Mouse (Mus musculus) adrenal gland, adult 2 months (tissue): ENCODE data around the gene B020031M17Rik. TPM values are rescaled to one million over a fixed set of nuclear protein-coding genes. Genes with fewer than 3 reads are reported as not detected.
"Not testable (repeated sequence)": the region's sequence is repeated elsewhere in the genome, so short reads cannot be mapped to it uniquely, and the experiment has no call there.

Experiments used
- DNase-seq: peaks from one replicate; pipeline ENCODE4 v3.0.0; 2021
- long read RNA-seq: library from polyadenylated mRNA; stranded (forward); transcript quantifications from one replicate; pipeline ENCODE4 v2.0.0, GENCODE M21; 2021
- polyA plus RNA-seq: library from polyadenylated mRNA; depleted of rRNA; stranded (reverse); fragments of >200 nt; gene quantifications from 2 replicates; pipeline ENCODE4 v1.2.3, GENCODE M21; 2012; rRNA removed
- total RNA-seq, 2 experiments: library from RNA; stranded (reverse); gene quantifications; 2 replicates each; pipeline ENCODE4 v1.2.3; 2021

Gene B020031M17Rik
- total RNA-seq: not detected
- not detected in 2 replicates for polyA plus RNA-seq
- long read RNA-seq: 0 reads

- DNase-seq: not testable (repeated sequence)
Measured at GRCm38 (mm10) chr13:119950706-119951105, at the start of gene B020031M17Rik. Gene B020031M17Rik, minus strand, starts transcription at chr13:119950806.

DNA sequence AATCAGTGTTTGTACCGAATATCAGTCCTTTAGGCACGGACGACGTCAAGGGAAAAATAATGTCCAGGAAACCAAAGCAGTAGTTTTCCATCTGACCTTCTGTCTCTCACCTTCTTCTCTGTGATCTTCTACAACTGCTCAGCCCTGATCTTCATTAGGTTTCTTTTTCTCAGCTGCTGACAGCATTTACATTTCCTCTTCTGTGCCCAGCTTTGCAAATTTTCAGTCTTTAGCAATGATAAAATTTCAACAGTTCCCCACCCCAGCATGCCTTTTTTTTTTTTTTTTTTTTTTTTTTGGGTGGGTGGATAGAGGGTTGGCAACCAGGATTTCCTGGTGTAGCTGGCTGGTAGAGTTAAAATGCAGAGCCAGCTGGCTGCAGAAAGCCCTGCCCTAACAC is 48.6 kb upstream of the B020031M17Rik start:
- DNase-seq: not testable (repeated sequence)

DNA sequence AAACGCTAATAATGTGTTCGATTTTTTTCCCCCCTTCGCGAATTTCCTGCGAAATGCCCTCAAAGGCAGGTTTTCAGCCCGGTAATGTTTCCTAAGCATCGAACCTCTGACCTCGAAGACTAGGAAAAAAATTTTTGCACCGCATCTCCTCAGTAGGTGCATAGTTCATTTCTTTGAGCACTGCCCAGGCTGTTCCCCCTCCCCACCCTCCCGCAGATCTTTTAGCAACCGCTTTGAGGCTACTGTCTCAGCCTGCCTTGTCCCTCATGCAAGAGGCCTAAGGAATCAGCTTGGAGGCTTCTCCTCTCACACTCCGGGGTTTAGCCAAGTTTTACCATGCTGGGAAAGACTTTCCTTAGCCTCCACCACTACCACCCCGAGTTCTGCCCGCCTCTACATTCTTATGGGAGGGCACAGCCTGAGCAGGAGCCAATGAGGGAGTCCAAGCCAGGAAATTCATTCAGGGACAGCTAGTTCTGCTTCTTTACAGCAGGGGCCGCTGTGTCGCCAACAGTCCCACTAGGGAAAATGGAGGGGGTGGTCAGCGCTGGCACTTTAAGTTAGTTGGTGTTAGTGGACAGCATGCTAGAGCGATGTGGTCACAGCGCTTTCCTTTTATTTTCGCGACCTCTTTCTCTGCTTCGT is 48.0 kb upstream of the B020031M17Rik start:
- not testable (repeated sequence) for DNase-seq

DNA sequence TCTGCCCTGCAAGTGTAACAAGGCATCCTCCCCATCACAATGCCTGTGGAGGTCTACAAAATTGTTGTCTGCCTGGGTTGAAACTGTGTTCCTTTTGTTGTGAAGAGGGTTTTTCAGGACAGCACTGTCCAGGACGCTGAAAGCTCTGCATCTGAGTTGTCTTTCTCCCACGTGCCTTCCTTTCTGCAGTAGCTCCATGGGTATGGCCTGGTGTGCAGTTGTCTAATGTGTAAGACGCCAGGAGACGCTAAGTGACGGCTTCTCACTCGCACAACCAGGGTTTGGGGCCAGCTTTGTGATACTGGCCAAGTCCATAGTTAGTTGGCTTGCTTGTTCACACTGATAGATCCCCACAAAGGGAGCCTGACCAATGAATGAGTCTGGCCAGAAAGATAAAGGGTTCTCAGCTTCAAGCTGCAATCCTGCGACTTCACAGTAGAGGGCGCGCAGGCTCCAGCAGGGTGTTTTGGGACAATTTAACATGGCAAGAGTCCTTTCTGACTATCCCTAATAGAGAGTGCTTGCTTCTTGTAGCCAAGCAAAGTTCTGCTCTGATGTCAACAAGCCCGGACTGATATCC is 41.4 kb upstream of the B020031M17Rik start:
- not testable (repeated sequence) for DNase-seq

- DNase-seq: not testable (repeated sequence)
Measured at GRCm38 (mm10) chr13:119991264-119991663, 40.7 kb upstream of the B020031M17Rik start.

- not testable (repeated sequence) for DNase-seq
Measured at GRCm38 (mm10) chr13:119969163-119969562, 18.6 kb upstream of the B020031M17Rik start.

- DNase-seq: not testable (repeated sequence)
Measured at GRCm38 (mm10) chr13:119968193-119968592, 17.6 kb upstream of the B020031M17Rik start.

- DNase-seq: peak; percentile 33
Measured at GRCm38 (mm10) chr13:119965968-119966367, 15.4 kb upstream of the B020031M17Rik start.

- peak; percentile 15 for DNase-seq
Measured at GRCm38 (mm10) chr13:119965302-119965952, 14.8 kb upstream of the B020031M17Rik start.

DNA sequence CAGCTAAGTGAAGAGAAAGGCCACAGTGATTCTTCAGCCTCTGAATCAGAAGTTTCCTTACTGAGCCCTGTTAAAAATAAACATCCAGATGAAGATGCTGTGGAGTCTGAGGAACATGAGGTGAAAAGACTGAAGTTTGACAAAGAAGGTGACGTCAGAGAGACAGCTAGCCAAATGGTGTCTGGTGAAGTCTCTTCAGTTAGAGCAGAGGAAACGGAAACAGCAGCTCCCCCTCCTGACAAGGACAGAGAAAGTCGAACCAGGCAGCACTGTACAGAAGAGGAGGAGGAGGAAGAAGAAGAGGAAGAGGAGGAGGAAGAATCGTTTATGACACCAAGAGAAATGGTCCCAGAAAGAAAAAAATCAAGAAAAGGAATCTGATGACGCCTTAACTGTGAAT is 12.2 kb upstream of the B020031M17Rik start:
- DNase-seq: not testable (repeated sequence)

DNA sequence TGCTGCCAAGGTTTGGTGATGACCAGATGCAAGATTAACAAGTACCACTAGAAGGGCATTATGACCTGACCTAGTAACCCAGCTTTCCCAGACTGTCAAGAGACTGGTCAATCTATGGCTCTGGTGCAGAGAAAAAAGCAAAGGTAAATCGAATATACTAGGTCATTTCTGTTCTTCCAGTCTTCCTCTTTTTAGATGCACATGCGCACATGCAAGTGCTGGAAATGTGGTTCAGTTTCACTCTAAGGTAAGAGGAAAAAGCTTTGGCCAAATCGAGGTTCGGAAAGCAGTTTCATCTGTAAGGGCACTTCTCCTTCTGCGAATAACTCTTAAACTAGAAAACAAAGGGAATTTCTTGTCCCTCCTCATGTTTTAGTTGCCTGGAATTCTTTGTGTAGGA is 5.0 kb upstream of the B020031M17Rik start:
- not testable (repeated sequence) for DNase-seq

DNA sequence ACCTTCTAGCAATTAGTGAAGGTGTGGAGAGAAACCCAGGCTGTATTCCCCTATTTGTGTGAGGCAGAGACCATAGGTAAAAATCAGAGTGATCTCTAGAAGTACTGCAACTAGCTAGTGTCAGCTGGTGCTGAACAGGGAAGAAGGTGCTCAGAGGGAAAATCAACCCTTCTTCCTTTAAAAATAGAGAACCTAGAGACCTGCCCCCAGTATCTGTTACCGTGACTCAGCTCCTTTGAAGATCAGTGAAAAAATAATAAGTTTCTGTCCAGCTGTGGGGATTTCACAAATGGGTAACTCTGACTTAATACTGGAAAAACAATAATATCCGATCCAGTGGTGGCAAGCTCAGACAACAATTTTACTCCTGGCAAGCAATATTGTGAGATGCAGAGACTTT is 4.5 kb upstream of the B020031M17Rik start:
- not testable (repeated sequence) for DNase-seq

GRCm38 (mm10) chr13:119929172-119929571 is 21.4 kb downstream of the B020031M17Rik start, which contains the start of gene Gm21761:
Gene Gm21761, minus strand, starts transcription at chr13:119929272.
- DNase-seq: not testable (repeated sequence)

DNA sequence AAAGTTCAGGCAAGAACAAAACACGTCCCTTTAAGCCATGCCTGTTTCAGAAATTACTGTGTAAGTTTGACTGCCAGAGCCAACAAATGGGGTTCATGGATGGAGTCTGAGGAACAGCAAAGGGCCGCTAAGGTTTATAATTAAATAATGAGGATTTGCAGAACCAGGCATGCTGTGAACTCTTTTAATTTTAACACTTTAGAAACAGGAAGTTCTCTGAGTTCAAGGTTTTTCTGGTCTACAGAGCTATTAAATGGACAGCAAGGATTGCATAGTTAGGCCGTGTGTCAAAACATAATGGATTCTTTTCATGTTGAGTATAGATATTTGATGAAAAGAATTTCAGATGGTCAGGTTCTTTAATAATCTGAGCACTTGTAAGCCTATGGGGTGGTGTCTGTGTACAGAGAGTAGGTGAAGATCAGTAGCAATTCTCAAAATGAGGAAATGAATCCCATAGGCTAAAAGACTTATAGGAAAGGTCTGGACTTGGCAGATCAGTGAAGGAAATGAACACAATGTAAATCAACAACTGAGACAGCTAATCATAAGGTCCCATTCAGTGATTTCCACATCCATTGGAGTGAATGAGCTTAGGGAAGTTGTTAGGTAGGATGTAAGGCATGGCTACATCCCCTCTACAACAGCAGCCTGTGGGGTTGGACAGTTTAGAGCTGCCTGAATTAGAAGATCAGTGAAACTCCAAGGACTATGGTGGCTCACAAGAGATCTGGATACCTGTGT is 25.8 kb downstream of the B020031M17Rik start:
- DNase-seq: not testable (repeated sequence)

DNA sequence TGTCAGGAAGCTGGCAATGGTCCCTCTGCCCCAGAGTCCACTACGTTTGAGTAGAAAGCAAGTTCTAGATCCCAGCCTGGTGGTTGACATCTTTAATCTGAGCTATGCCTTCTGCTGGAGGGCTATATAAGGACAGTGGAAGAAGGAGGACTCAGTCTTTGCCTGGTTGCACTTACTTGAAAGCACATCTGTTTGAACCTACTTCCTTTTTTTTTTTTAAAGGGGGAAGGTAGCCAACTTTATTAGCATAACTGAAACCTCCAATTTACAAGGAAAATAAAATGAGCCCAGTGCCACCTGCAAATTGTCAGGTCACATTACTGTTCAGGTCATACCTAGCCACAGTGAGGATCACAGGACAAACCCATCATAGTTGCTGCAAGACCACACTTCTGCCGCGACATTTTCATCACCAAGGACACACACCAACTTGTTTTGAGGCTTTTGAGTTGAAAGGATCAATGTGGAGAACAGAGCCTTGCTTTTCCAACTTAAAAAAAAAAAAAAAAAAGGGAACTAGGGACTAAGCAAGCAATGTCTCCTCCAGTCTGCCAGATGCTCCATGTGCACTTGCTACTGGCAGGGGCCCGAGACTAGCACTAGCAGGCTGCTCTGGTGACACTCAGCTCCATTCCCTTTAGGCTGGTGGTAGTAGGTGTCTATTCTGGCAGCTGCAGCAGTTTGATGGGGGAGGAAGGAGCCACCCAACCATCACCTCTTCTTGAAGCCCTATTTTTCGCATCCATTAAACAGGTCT is 33.5 kb downstream of the B020031M17Rik start:
- not testable (repeated sequence) for DNase-seq

DNA sequence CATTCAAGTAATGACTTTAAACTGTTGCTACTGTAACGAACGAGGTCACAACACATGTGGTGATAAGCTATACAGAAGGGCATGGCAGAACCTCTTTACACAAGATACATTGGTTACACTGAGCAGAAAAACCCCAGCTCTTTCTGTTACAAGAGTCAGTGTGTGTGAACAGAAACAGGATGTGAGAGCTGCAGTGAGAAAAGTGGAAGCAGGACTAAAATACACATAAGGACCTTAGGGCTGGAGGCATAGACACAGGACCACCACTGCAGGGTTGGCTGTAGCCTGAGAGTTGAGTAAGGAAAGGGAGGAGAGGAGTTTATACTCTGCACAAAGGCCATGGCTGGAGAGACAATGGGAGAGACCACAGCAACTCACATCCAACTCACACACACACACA is 34.2 kb downstream of the B020031M17Rik start:
- not testable (repeated sequence) for DNase-seq

Other genes starting within 250 kb of the B020031M17Rik start
- 1 to 10 TPM; 1.8 to 2.4 TPM for gene Nim1k, start 194.9 kb downstream of the B020031M17Rik start, total RNA-seq
- 2.1 and 2.7 TPM in 2 replicates for gene Nim1k, start 194.9 kb downstream of the B020031M17Rik start, polyA plus RNA-seq
- gene Zfp131, start 159.9 kb downstream of the B020031M17Rik start, total RNA-seq: 10 to 100 TPM; 30.3 to 39.3 TPM
- 24.7 and 27.3 TPM in 2 replicates for gene Zfp131, start 159.9 kb downstream of the B020031M17Rik start, polyA plus RNA-seq
- gene AF067063, start 120.6 kb downstream of the B020031M17Rik start, total RNA-seq: not detected
- not detected in 2 replicates for gene AF067063, start 120.6 kb downstream of the B020031M17Rik start, polyA plus RNA-seq
- gene D13Ertd608e, start 114.8 kb downstream of the B020031M17Rik start, total RNA-seq: not detected
- gene D13Ertd608e, start 114.8 kb downstream of the B020031M17Rik start, polyA plus RNA-seq: not detected in 2 replicates
- gene Tcstv1, start 56.0 kb downstream of the B020031M17Rik start, total RNA-seq: not detected
- not detected in 2 replicates for gene Tcstv1, start 56.0 kb downstream of the B020031M17Rik start, polyA plus RNA-seq
- gene Gm21761, start 21.5 kb downstream of the B020031M17Rik start, total RNA-seq: not detected
- not detected in 2 replicates for gene Gm21761, start 21.5 kb downstream of the B020031M17Rik start, polyA plus RNA-seq
- not detected for gene Gm36079, start 76.2 kb upstream of the B020031M17Rik start, total RNA-seq
- 0.63 TPM in 1 of 2 replicates, not detected in the other for gene Gm36079, start 76.2 kb upstream of the B020031M17Rik start, polyA plus RNA-seq
- not detected for gene Gm21188, start 101.4 kb upstream of the B020031M17Rik start, total RNA-seq
- gene Gm21188, start 101.4 kb upstream of the B020031M17Rik start, polyA plus RNA-seq: 0.16 TPM in 1 of 2 replicates, not detected in the other
- not detected for gene Gm20767, start 189.4 kb upstream of the B020031M17Rik start, total RNA-seq
- gene Gm20767, start 189.4 kb upstream of the B020031M17Rik start, polyA plus RNA-seq: not detected in 2 replicates
- gene Gm21818, start 221.6 kb upstream of the B020031M17Rik start, total RNA-seq: not detected
- gene Gm21818, start 221.6 kb upstream of the B020031M17Rik start, polyA plus RNA-seq: not detected in 2 replicates